Mouse (Mus musculus): Measurements from ENCODE around the gene Gosr2.
A peak's percentile ranks its signal among the peaks of the same experiment; 100 is the strongest.

Gosr2 gene

DNA sequence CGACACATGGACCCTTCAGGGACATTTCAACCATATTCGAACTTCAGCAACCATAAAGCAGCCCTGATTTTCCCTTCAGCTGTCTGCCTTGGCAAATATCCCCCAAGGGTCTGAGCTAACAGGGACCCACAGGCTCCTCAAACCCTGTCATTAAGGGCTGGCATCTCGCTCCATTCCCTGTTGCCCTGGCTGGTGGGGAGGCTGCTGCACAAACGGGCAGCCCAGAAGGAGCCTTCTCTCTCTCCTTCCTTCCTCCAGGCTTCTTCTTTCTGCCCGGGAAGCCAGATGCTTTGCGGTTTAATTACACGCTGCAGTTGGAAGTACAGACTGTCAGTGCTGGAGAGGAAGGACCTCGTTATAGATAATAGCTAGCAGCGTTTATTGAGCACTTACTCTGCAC, 54.5 kb downstream of the Gosr2 start:
- DNase-seq = no peak

DNA sequence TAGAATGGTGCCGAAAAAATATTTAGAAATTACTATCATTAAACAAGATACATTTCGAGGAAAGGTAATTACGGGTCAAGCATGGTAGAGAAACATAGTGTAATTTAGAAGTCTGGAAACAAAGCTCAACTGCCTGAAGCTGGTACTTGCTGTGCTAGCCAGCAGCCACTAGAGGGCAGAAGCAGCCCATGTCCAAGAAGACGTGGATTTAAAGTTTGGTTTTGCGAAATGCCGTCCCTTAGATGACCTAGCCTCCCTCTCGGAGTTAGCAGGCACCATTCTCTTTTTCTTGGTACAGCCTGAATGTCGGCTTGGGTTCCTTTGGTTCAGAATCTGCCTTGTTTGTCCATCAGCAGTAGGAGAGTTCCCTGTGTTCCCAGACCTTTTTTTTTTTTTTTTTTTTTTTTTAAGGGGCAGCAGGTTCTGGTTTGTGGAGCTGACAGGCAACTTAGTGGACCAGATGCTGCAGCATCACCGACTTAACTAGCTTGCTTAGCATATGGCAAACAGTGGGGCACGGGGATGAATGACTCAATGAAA, 58.2 kb downstream of the Gosr2 start:
- DNase-seq = peak; percentile 13 to 46

DNA sequence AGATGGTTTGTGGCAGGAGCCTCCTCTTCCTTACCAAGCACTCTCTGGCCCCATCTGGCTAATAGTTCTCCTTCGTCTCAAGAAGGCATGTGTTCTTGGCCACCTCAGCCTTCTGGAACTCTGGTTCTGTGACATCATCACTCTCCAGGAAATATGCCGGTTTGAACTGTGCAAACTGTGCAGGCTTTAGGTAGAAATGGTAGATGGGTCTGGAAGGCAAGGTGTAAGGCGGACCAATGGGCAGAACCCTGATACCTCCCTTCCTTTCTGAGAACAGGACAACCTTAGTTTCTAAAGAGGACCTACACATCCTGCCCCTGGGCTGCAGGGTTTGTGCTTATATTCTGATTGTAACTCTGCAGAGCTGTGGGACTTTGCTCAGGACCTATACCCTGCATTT, 58.9 kb downstream of the Gosr2 start, which contains the start of gene Lyzl6:
Gene Lyzl6 (minus strand): TSS at position 101 of the 400 bp plus-strand sequence.
- DNase-seq = no peak

DNA sequence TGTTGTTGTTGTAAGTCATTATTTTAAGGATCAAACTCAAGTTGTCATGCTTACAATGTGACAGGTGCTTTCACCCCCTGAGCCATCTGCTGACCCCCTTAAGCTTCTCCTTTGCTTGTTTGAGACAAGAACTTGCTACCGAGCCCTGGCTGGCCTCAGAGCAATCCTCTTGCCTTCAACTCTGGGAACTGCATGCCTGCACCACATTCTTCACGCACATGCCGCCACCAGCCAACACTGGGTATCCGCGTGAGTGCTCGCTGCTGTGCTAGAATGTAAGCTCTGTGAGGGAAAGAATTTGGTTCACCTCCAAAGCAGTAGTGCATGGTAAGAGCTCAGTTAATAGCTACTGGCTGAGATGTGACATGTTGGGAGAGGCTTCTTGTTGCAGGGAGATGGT, 61.4 kb downstream of the Gosr2 start:
- DNase-seq = no peak

DNA sequence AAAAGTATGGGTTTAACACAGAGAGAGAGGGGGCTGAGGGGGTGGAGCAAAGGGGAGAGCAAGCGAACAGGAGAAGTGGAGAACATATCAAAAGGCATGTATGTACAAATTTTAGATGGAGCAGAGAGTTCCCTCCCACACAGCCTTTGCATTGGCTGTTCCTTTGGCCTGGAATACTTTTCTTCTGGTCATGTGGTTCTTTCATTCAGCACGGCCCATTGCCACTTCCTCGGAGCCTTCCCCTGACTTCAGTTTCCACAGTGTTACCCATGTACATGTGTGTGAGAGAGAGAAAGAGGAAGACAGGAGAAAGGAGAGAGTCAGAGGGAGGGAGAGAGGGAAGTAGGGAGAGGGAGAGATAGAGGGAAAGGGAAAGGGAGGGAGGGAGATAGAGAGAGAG, 62.2 kb downstream of the Gosr2 start:
- no peak for DNase-seq

DNA sequence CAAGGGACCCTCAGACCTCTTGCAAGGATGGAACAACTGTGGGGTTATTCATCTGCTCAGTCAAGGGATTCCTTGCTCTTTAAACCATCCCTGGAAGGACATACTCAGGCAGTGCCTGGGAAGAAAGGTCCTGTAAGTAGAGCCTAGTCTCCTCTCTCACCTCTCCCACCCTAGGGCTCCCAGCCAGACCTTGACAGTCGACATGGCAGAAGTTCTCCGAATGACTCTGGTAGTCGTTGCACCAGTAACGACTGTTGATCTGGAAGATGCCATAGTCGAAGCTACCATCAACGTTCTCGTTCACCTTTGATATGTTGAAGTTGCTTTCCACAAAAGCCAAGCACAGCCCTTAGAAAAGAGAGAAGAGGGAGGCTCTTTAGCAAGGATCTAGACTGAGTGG, 62.9 kb downstream of the Gosr2 start:
- no peak for DNase-seq

DNA sequence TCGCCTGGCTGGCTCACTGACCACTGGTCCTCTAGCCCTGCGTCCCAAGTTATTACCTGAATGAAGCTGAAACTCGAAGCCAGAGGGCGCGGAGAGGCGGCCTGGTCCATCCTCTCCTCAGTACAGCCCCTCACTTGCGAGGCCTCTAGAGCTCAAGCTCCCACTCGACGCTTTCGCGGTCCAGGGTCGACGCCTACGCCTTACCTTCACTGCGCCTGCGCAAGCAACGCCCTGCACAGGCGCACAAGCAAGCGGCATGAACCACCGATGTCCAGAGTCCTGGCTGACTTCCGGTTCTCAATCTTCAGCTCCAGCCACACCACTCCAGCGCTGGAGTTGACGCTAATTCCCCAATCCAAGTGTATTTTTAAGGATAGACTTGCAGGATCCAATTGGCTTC, 70.2 kb downstream of the Gosr2 start:
- DNase-seq = no peak

Measured in kidney, adult 8-10 months (tissue).